Mouse (Mus musculus): ENCODE measurements around the gene Lrig2. TPM values are rescaled to one million over a fixed set of nuclear protein-coding genes. Genes with fewer than 3 reads are reported as not detected.

The Lrig2 gene
- 6.5 and 9.7 TPM in 2 replicates for polyA plus RNA-seq (2012; rRNA removed; ENCODE audit: low replicate concordance)

DNA sequence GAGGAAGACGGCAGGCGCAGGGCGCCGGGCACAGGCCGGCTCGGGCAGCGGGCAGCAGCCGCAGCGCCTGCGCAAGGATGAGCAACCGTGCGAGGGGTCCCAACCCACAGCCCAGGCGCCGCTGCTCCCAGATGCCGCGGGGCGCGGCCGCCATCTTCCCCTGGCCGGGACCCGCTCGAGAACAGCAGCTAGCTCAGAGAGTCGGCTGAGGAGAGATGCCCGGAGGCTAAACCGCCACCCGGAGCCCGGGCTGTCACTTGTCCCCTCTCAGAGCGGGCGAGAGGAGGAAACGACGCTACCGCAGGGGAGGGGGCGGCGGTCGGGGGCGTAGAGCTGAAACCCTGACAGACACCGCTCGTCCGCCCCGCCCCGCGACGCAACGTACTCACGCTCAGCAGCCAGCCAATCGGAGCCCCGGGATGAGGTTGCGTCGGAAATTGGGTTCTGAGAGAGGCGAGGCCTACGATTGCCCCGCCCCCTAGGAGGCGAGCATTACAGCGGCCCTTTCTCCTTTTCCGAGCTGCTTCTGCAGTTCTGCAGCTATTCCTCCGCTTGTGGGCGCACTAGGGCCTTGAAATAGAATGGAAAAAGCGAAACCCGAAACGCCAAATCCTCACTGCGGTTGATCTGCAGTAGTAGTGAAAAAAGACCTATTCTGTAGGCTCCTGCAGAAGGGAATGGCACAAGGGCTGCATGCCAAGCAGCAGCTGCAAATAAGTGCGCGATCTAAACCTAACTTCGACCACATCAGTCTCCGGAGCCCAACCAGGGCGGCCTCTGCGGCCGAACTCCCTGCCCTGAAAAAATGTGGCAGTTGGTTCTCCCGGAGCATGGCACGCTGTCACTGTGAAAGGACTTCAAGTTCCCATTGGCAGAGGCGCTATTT, at the start of gene Lrig2:
Gene Lrig2, minus strand, starts transcription at position 381 of the 886 bp plus-strand sequence.

Other genes with a start within 250 kb of the Lrig2 start
- gene Slc16a1, start 126.8 kb upstream of the Lrig2 start, polyA plus RNA-seq (2012; rRNA removed; ENCODE audit: low replicate concordance), result 19.7 and 33.9 TPM in 2 replicates

All from mammary gland, adult 2 months (tissue).